Mouse (Mus musculus) layer of hippocampus, adult 18-20 months (tissue): ENCODE results near the gene Olfr1189. TPM values are rescaled to one million over a fixed set of nuclear protein-coding genes. Genes with fewer than 3 reads are reported as not detected.
"Not testable (repeated sequence)": the region's sequence is repeated elsewhere in the genome, so short reads cannot be mapped to it uniquely, and the experiment has no call there.

Experiments used
- DNase-seq, 2 experiments: peaks; one replicate each; pipeline ENCODE4 v3.0.0; 2022; ENCODE audit warnings: low spot score in 2 of 2
- long read RNA-seq: library from polyadenylated mRNA; stranded (forward); transcript quantifications from one replicate; pipeline ENCODE4 v2.0.0, GENCODE M21; 2021
- total RNA-seq, 2 experiments: library from RNA; stranded (reverse); gene quantifications; 2 replicates each; pipeline ENCODE4 v1.2.3; 2021

Gene Olfr1189
- total RNA-seq = not detected
- long read RNA-seq = 0 reads

DNA sequence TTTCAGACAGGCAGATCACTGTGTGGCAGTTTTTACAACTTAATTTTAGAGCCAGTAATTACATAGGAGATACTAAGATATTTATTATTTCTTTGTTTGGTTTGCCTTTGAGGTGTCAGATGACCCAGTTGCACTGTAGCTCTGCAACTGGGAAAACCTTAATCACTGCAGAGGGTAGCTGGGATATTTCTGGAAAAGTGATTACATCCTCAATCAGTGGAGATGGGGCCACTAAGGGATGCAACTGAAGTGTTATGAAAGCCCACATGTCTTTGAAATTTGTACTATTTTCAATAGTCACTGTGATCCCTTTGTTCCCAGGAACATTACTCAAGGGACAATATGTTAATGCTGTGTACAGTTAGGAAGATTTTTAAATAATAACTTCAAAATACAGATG, at the start of gene Olfr1189:
TSS of gene Olfr1189 (plus strand) at position 301 of the 400 bp plus-strand sequence.
- DNase-seq = no peak

DNA sequence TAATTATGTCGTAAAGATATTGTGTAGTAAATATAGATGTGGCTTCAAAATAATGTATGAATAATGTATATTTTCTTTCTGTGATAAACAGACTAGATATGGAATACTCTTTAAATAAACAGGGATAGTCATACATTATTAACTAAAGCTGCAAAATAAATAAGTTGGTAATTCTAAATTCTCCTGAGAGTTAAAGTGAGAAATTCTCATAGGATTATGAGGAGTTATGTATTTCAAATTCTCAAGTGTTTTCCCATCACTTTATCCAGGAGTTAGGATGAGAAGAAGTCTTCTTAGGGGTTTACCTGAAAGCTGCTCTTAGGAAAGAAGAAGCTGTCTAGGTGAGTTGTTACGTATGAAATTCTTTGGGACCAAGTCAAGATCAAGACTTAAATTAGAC, 29.6 kb upstream of the Olfr1189 start, which contains the start of gene Olfr1188:
TSS of gene Olfr1188 (plus strand) at position 301 of the 400 bp plus-strand sequence.
- no peak for DNase-seq

- DNase-seq = not testable (repeated sequence)
Observed at GRCm38 (mm10) chr2:88572696-88573095, 13.6 kb upstream of the Olfr1189 start.

- not testable (repeated sequence) for DNase-seq
Observed at GRCm38 (mm10) chr2:88640242-88640641, 54.0 kb downstream of the Olfr1189 start, which contains the start of gene Olfr1191-ps1. Olfr1191-ps1 (plus strand) TSS chr2:88640542.

Other genes with a start within 250 kb of the Olfr1189 start
- not detected for gene Olfr1176, start 249.7 kb upstream of the Olfr1189 start, total RNA-seq
- gene Olfr1177-ps, start 240.0 kb upstream of the Olfr1189 start, total RNA-seq = not detected
- gene Olfr1178, start 199.4 kb upstream of the Olfr1189 start, total RNA-seq = not detected
- gene Olfr1179, start 180.0 kb upstream of the Olfr1189 start, total RNA-seq = not detected
- not detected for gene Olfr1180, start 167.3 kb upstream of the Olfr1189 start, total RNA-seq
- gene Olfr1181, start 160.3 kb upstream of the Olfr1189 start, total RNA-seq = not detected
- gene Gm13757, start 137.3 kb upstream of the Olfr1189 start, total RNA-seq = not detected
- not detected for gene Olfr1183, start 131.6 kb upstream of the Olfr1189 start, total RNA-seq
- gene Olfr1184, start 102.9 kb upstream of the Olfr1189 start, total RNA-seq = not detected
- gene Olfr1185-ps1, start 93.1 kb upstream of the Olfr1189 start, total RNA-seq = not detected
- gene Olfr1186, start 67.9 kb upstream of the Olfr1189 start, total RNA-seq = not detected
- gene Olfr1188, start 29.5 kb upstream of the Olfr1189 start, total RNA-seq = not detected
- not detected for gene Olfr1191-ps1, start 54.1 kb downstream of the Olfr1189 start, total RNA-seq
- not detected for gene Olfr1192-ps1, start 62.1 kb downstream of the Olfr1189 start, total RNA-seq
- not detected for gene Olfr1193, start 89.2 kb downstream of the Olfr1189 start, total RNA-seq
- not detected for gene Olfr1195, start 102.7 kb downstream of the Olfr1189 start, total RNA-seq
- not detected for gene Olfr1196, start 118.1 kb downstream of the Olfr1189 start, total RNA-seq
- not detected for gene Olfr1197, start 145.9 kb downstream of the Olfr1189 start, total RNA-seq
- gene Olfr1198, start 164.9 kb downstream of the Olfr1189 start, total RNA-seq = not detected
- gene Olfr1199, start 174.0 kb downstream of the Olfr1189 start, total RNA-seq = not detected
- gene Olfr1200, start 184.0 kb downstream of the Olfr1189 start, total RNA-seq = not detected
- not detected for gene Olfr1201, start 206.6 kb downstream of the Olfr1189 start, total RNA-seq
- gene Olfr1202, start 228.0 kb downstream of the Olfr1189 start, total RNA-seq = not detected
- gene Olfr1205, start 243.3 kb downstream of the Olfr1189 start, total RNA-seq = not detected